Mouse (Mus musculus) kidney, postnatal 0 days (tissue): Measurements from ENCODE around the gene Pcnx. TPM values are rescaled to one million over a fixed set of nuclear protein-coding genes. Genes with fewer than 3 reads are reported as not detected.

Experiments
- ATAC-seq: fragments of 200-750 bp; cut with Nextera tagmentation; replicated peaks from 2 replicates; pipeline ENCODE4 v1.8.0; 2017; ENCODE audit warnings: low read depth, moderate number of reproducible peaks, moderate TSS enrichment, moderate library complexity; ENCODE audit not compliant: low FRiP score
- DNase-seq: peaks from one replicate; pipeline ENCODE4 v3.0.0-alpha.2; 2016; ENCODE audit warnings: low spot score
- H3K27ac ChIP-seq: fragments of 300-500 bp; sonication (generic); 2 replicates; pipeline ENCODE4 v1.5.1; 2014; ENCODE audit warnings: mild to moderate bottlenecking
- H3K27me3 ChIP-seq: fragments of 300-500 bp; sonication (generic); 2 replicates; pipeline ENCODE4 v1.6.1; 2014; ENCODE audit warnings: low read length, mixed read lengths; ENCODE audit not compliant: insufficient read depth
- H3K36me3 ChIP-seq: fragments of 300-500 bp; sonication (generic); 2 replicates; pipeline ENCODE4 v1.6.1; 2014; ENCODE audit warnings: low read length, mixed read lengths; ENCODE audit not compliant: insufficient read depth
- H3K4me1 ChIP-seq: fragments of 300-500 bp; sonication (generic); replicated peaks from 2 replicates; pipeline ENCODE4 v1.6.1; 2014; ENCODE audit warnings: antibody characterized with exemption, low read length, mixed read lengths; ENCODE audit not compliant: insufficient read depth
- H3K4me2 ChIP-seq: fragments of 300-500 bp; sonication (generic); 2 replicates; pipeline ENCODE4 v1.6.1; 2014; ENCODE audit warnings: mild to moderate bottlenecking, low read length, moderate library complexity, mixed read lengths
- H3K4me3 ChIP-seq: fragments of 300-500 bp; sonication (generic); replicated peaks from 2 replicates; pipeline ENCODE4 v1.5.1; 2014; ENCODE audit warnings: low read depth, low read length
- H3K9ac ChIP-seq: fragments of 300-500 bp; sonication (generic); 2 replicates; pipeline ENCODE4 v1.6.1; 2014; ENCODE audit warnings: low read depth, low read length
- H3K9me3 ChIP-seq: fragments of 300-500 bp; sonication (generic); replicated peaks from 2 replicates; pipeline ENCODE4 v1.6.1; 2016; ENCODE audit warnings: low read length, inconsistent platforms, mixed read lengths
- CTCF ChIP-seq: IDR thresholded peaks from 2 replicates; pipeline ENCODE4 v1.5.1; 2016; ENCODE audit warnings: antibody characterized with exemption, low read depth, mild to moderate bottlenecking, moderate library complexity
- WGBS: fragments of 180-500 bp; shearing (Covaris S2); extraction: QIAGEN DNeasy Blood & Tissue Kit; methylation state at CpG from one replicate; pipeline ENCODE4 v1.1.7; 2014; 5-methylcytosine and 5-hydroxymethylcytosine counted together
- polyA plus RNA-seq: library from polyadenylated mRNA; unstranded; fragments of >200 nt; fragmentation: Nextera tagmentation; extraction: Ambion mirVana; gene quantifications from 2 replicates; pipeline ENCODE4 v1.2.1, GENCODE M21; 2015

The Pcnx gene
- polyA plus RNA-seq, 1 experiment from 2014 or later: 9.2 TPM

DNA sequence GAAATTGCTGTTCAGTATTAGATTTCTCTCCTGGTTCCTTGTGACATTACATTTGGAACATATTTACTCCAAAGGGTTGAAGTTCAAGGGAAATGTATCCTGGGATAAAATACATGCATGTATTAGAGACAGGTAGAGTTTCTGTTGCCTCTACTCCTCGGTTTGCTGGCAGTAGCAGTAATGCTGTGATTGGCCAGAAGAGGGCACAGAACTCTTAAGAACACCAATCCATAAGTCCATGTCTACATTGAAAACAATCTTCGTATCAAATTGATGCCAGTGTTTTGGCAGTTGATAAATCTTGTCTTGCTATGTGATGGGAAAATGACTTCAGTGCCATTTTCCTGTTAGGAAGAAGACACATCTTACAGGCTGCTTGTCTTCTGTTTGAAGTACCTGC, 115.0 kb downstream of the Pcnx start:
- Histone ChIP-seq H3K36me3 (peaks cover 30% of the 10 kb centered on the region), H3K4me2 (no peak overlapping the region), H3K4me1 (no peaks in the 10 kb centered on the region), H3K9me3 (no peaks in the 10 kb centered on the region), H3K27me3 (no peaks in the 10 kb centered on the region), H3K27ac (no peak overlapping the region), H3K9ac (no peak overlapping the region), H3K4me3 (no peak overlapping the region)
- 66% methylated on average over 2 of the region's 2 CpGs for WGBS
- ATAC-seq (no peak), DNase-seq (peak; percentile 39)
- peak; percentile 58 for TF ChIP-seq CTCF

DNA sequence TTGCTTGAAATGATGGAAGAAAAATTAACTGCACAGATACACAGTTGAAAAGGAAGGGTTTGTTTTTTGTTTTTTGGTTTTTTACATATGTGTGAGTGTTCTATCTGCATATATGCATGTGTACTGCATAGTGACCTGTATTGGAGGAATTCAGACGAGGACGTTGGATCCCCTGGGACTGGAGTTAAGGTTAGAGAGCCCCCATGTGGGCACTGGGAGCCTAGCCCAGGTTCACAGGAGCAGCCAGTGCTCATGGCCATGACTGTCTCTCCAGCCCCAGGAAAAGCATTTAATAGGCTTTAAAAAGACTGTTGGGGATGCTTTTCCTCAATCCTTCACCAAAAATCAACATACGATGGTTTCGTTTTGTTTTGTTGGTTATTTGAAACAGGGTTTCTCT, 117.5 kb downstream of the Pcnx start:
- H3K9me3 ChIP-seq: no peaks in the 10 kb centered on the region
- DNase-seq (no peak), ATAC-seq (no peak)
- no peaks in the 10 kb centered on the region for H3K27me3 ChIP-seq
- H3K36me3 ChIP-seq: peaks cover 40% of the 10 kb centered on the region
- peak; percentile 26; the same call in 1 of the 2 replicates for TF ChIP-seq CTCF
- no peak overlapping the region for H3K4me3 ChIP-seq
- no peak overlapping the region for H3K9ac ChIP-seq
- no peak overlapping the region for H3K27ac ChIP-seq
- no peak overlapping the region for H3K4me2 ChIP-seq
- WGBS: 72% methylated on average over 4 of the region's 4 CpGs
- no peaks in the 10 kb centered on the region for H3K4me1 ChIP-seq

DNA sequence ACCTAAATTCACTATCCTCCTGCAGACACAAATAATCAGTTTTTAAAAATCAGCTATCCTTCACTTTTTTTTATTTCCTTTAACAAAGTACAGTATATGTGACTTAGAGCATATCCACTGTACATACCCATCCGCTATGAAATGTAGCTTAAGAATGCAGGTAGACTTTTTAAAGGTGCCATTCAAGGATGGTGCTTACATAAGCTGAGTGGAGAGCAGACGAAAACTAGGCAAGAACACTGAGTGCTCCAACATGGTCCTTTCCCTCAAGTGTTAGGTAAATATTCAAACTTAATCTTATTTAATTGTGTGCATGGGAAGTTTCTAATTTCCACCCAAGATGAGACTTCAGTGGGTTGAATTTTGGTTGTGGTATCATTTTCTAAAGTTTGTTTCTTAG, 119.5 kb downstream of the Pcnx start:
- no peak for TF ChIP-seq CTCF
- DNase-seq (no peak), ATAC-seq (no peak)
- H3K27me3 ChIP-seq: no peaks in the 10 kb centered on the region
- no peaks in the 10 kb centered on the region for H3K4me1 ChIP-seq
- no peaks in the 10 kb centered on the region for H3K9me3 ChIP-seq
- H3K9ac ChIP-seq: no peak overlapping the region
- peaks cover 35% of the 10 kb centered on the region for H3K36me3 ChIP-seq
- WGBS: 93% methylated on average over 2 of the region's 2 CpGs
- no peak overlapping the region for H3K4me3 ChIP-seq
- no peak overlapping the region for H3K27ac ChIP-seq
- no peak overlapping the region for H3K4me2 ChIP-seq

DNA sequence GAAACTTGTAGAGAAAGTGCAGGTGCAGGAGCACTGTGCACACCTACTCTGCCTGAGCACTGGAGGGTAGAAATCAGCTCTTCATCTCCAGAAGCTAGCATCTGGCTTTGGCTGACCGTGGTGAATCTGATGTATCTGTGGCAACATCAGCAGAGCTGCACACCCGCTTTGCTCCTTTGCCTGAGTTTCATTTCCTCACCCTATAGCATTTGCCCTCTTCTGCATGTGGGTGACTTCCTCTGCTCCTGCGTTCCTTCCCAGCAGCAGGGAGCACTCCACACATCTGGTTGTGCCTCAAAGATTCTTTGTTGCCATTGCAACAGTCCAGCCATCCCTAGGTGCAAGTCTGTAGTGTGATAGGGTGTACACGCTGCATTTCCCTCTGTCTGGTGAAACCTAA, 132.3 kb downstream of the Pcnx start:
- no peak overlapping the region for H3K4me2 ChIP-seq
- WGBS: 94% methylated on average over 4 of the region's 4 CpGs
- H3K4me1 ChIP-seq: no peaks in the 10 kb centered on the region
- no peak overlapping the region for H3K4me3 ChIP-seq
- no peak overlapping the region for H3K27ac ChIP-seq
- no peaks in the 10 kb centered on the region for H3K27me3 ChIP-seq
- ATAC-seq (no peak), DNase-seq (no peak)
- H3K9me3 ChIP-seq: no peaks in the 10 kb centered on the region
- no peak overlapping the region for H3K9ac ChIP-seq
- H3K36me3 ChIP-seq: peaks cover 42% of the 10 kb centered on the region
- no peak for TF ChIP-seq CTCF

GRCm38 (mm10) chr12:81992996-81993395, 133.2 kb downstream of the Pcnx start:
- ATAC-seq (no peak), DNase-seq (no peak)
- no peak for TF ChIP-seq CTCF
- H3K36me3 ChIP-seq: peaks cover 36% of the 10 kb centered on the region
- 79% methylated on average over 6 of the region's 6 CpGs for WGBS
- no peak overlapping the region for H3K4me3 ChIP-seq
- H3K4me1 ChIP-seq: no peaks in the 10 kb centered on the region
- H3K27ac ChIP-seq: no peak overlapping the region
- H3K4me2 ChIP-seq: no peak overlapping the region
- no peaks in the 10 kb centered on the region for H3K27me3 ChIP-seq
- no peaks in the 10 kb centered on the region for H3K9me3 ChIP-seq
- no peak overlapping the region for H3K9ac ChIP-seq

DNA sequence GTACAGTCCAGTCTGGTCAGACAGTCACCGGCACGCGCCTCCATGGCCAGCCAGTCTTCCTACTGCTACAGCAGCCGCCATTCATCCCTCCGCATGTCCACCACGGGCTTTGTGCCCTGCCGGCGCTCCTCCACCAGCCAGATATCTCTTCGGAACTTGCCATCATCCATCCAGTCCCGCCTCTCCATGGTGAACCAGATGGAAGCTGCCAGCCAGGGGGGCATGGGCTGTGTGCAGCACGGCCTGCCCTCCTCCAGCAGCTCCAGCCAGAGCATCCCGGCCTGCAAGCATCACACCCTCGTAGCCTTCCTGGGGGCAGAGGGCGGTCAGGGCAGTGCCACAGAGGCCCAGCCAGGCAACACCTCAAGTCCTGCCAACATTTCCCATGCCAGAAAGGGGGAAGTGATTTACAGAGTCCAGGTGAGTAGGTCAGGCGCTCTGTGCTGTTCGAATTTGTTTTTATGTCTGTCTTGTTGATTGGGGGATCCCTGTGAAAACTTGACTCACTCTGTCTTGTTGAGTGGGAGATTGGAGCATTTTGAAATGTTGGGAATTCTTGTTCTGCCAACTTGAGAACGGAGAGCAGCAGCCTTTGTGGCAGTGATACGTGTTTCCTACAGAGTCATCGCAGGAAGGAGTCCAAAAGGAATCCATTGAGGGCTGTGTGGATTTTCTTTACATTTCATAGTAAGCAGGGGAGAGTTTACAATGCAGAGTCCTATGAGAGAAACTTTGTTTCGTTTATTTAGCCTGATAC, 135.3 kb downstream of the Pcnx start:
- no peak overlapping the region for H3K9ac ChIP-seq
- H3K4me1 ChIP-seq: no peaks in the 10 kb centered on the region
- WGBS: 84% methylated on average over 20 of the region's 20 CpGs
- DNase-seq (no peak), ATAC-seq (no peak)
- no peak for TF ChIP-seq CTCF
- peaks cover 34% of the 10 kb centered on the region for H3K36me3 ChIP-seq
- H3K4me2 ChIP-seq: no peak overlapping the region
- no peak overlapping the region for H3K27ac ChIP-seq
- H3K27me3 ChIP-seq: no peaks in the 10 kb centered on the region
- no peaks in the 10 kb centered on the region for H3K9me3 ChIP-seq
- no peak overlapping the region for H3K4me3 ChIP-seq
